8 mouse cellular contexts compared by ENCODE assay signal in genomic region chr5:142901355-142901802, GRCm38 (mm10). TPM values are rescaled to one million over a fixed set of nuclear protein-coding genes. Genes with fewer than 3 reads are reported as not detected.
A peak's percentile ranks its signal among the peaks of the same experiment; 100 is the strongest.
DNase-seq lines count a peak whose midpoint lies in the region; ATAC-seq and TF ChIP-seq lines count a peak whose summit lies in the region.

No protein-coding gene starts in this region.

- H3K4me1 ChIP-seq in limb, embryonic 15.5 days: peaks cover 23% of the 10 kb centered on the region

- 77% methylated on average over 7 of the region's 7 CpGs for WGBS in limb, embryonic 15.5 days

- ATAC-seq in limb, embryonic 15.5 days (ENCODE audit: insufficient number of reproducible peaks, low FRiP score, low TSS enrichment, low read depth): no peak
- no peak for ATAC-seq in erythroid progenitor cell, adult 5-6 weeks (replicated peaks; ENCODE audit: low FRiP score, poor library complexity, severe bottlenecking)

- H3K36me3 ChIP-seq in limb, embryonic 15.5 days: peaks cover 65% of the 10 kb centered on the region

- no peak overlapping the region for H3K4me3 ChIP-seq in layer of hippocampus, adult 2 months
- no peak overlapping the region for H3K4me3 ChIP-seq in limb, embryonic 15.5 days

- no peaks in the 10 kb centered on the region for H3K27me3 ChIP-seq in limb, embryonic 15.5 days

- no peak overlapping the region for H3K4me2 ChIP-seq in limb, embryonic 15.5 days

- no peaks in the 10 kb centered on the region for H3K9me3 ChIP-seq in limb, embryonic 15.5 days

- H3K9ac ChIP-seq in limb, embryonic 15.5 days: no peak overlapping the region

- DNase-seq in layer of hippocampus, adult 2 months (ENCODE audit: low spot score in 2 of 2): no peak
- DNase-seq in layer of hippocampus, adult 8-10 months (ENCODE audit: low spot score in 2 of 2): no peak
- DNase-seq in adipocyte (ENCODE audit: low spot score): peak; percentile 64
- DNase-seq in forelimb bud, embryonic 11.5 days (ENCODE audit: low read depth, low spot score): peak; percentile 55
- DNase-seq in skeletal muscle tissue, adult 2 months (ENCODE audit: low read depth, low spot score): peak; percentile 74
- DNase-seq in left cerebral cortex, postnatal 14 days (ENCODE audit: low spot score in 2 of 2): no peak

- peak overlapping the region; percentile 75 for H3K27ac ChIP-seq in layer of hippocampus, adult 2 months
- peak overlapping the region; percentile 71; the same call in 1 of the 2 replicates for H3K27ac ChIP-seq in limb, embryonic 15.5 days

- intact Hi-C loops in left cerebral cortex, postnatal 14 days (cut with DNase I): no loop called here

- TF ChIP-seq CTCF in layer of hippocampus, adult 2 months (conservative IDR thresholded peaks at IDR 0.05): no peak

RNA-seq across cellular contexts. Expression of gene Actb, which starts 5.2 kb away (rescaled TPM):
- 1,000 to 10,000 TPM; 3,149 to 3,251 TPM for total RNA-seq in layer of hippocampus, adult 2 months (2021)
- total RNA-seq in layer of hippocampus, adult 8-10 months (2022): 1,000 to 10,000 TPM; 2,836 to 3,420 (median 3,105) TPM
- polyA plus RNA-seq in limb, embryonic 15.5 days (2015; fragmentation: Nextera tagmentation; extraction: Ambion mirVana): 13,307 and 13,671 TPM in 2 replicates
- 4,902 and 5,552 TPM in 2 replicates for total RNA-seq in erythroid progenitor cell, adult 5-6 weeks (2015; ENCODE audit: low replicate concordance)
- total RNA-seq in erythroid progenitor cell, adult 5-6 weeks (2017; ENCODE audit: low replicate concordance): 1,509 and 1,723 TPM in 2 replicates
- total RNA-seq in left cerebral cortex, postnatal 14 days (2021): 1,000 to 10,000 TPM; 3,011 to 3,018 TPM

RNA-seq across cellular contexts. Expression of gene Fbxl18, which starts 6.2 kb away (rescaled TPM):
- 10 to 100 TPM; 36.7 to 39.9 TPM for total RNA-seq in layer of hippocampus, adult 2 months (2021)
- 10 to 100 TPM; 32.3 to 41.1 (median 33.8) TPM for total RNA-seq in layer of hippocampus, adult 8-10 months (2022)
- polyA plus RNA-seq in limb, embryonic 15.5 days (2015; fragmentation: Nextera tagmentation; extraction: Ambion mirVana): 12.5 and 12.6 TPM in 2 replicates
- total RNA-seq in erythroid progenitor cell, adult 5-6 weeks (2015; ENCODE audit: low replicate concordance): 0.42 and 4.0 TPM in 2 replicates
- 2.4 and 2.7 TPM in 2 replicates for total RNA-seq in erythroid progenitor cell, adult 5-6 weeks (2017; ENCODE audit: low replicate concordance)
- total RNA-seq in left cerebral cortex, postnatal 14 days (2021): 10 to 100 TPM; 34.2 to 34.4 TPM

RNA-seq across cellular contexts. Expression of gene Fscn1, which starts 58.8 kb away (rescaled TPM):
- total RNA-seq in layer of hippocampus, adult 2 months (2021): 100 to 1,000 TPM; 172 to 173 TPM
- 100 to 1,000 TPM; 150 to 174 (median 163) TPM for total RNA-seq in layer of hippocampus, adult 8-10 months (2022)
- polyA plus RNA-seq in limb, embryonic 15.5 days (2015; fragmentation: Nextera tagmentation; extraction: Ambion mirVana): 308 and 341 TPM in 2 replicates
- 0.84 TPM in 1 of 2 replicates, not detected in the other for total RNA-seq in erythroid progenitor cell, adult 5-6 weeks (2015; ENCODE audit: low replicate concordance)
- total RNA-seq in erythroid progenitor cell, adult 5-6 weeks (2017; ENCODE audit: low replicate concordance): 5.1 TPM in 1 of 2 replicates, not detected in the other
- total RNA-seq in left cerebral cortex, postnatal 14 days (2021): 100 to 1,000 TPM; 408 to 429 TPM

Comparison
In these comparisons a context has a peak if more than half of its experiments do, and no peak if none do; other contexts are left out.
1. DNase-seq: peak in adipocyte (single experiment), forelimb bud, embryonic 11.5 days (single experiment) and skeletal muscle tissue, adult 2 months (single experiment); none in layer of hippocampus, adult 2 months (0 of 2), layer of hippocampus, adult 8-10 months (0 of 2) and left cerebral cortex, postnatal 14 days (0 of 2).
2. RNA of gene Fbxl18, which starts 6.2 kb away (total RNA-seq): 36.7 to 39.9 TPM in layer of hippocampus, adult 2 months, 32.3 to 41.1 TPM in layer of hippocampus, adult 8-10 months and 34.2 to 34.4 TPM in left cerebral cortex, postnatal 14 days; 0.42 to 4.0 TPM in erythroid progenitor cell, adult 5-6 weeks; every median in the first group is over 4 times any median in the second.
3. RNA of gene Fscn1, which starts 58.8 kb away (total RNA-seq): 408 to 429 TPM in left cerebral cortex, postnatal 14 days, 172 to 173 TPM in layer of hippocampus, adult 2 months and 150 to 174 TPM in layer of hippocampus, adult 8-10 months; 0.84 to 5.1 TPM in erythroid progenitor cell, adult 5-6 weeks; every median in the first group is over 10 times any median in the second.